Mouse (Mus musculus) lung, adult 2 months (tissue): Measurements from ENCODE around the gene Mlx.

Source experiments
- CTCF ChIP-seq: fragments of 200-500 bp; IDR thresholded peaks from 2 replicates; pipeline ENCODE4 v1.5.1; 2011; ENCODE audit warnings: mild to moderate bottlenecking, low read length, control low read depth; ENCODE audit not compliant: insufficient read depth
- POLR2A ChIP-seq: fragments of 200-500 bp; IDR thresholded peaks from 2 replicates; pipeline ENCODE4 v1.6.1; 2011; ENCODE audit warnings: low read depth, mild to moderate bottlenecking, control low read depth, low read length, borderline replicate concordance; ENCODE audit errors: extremely low read depth

- no peak for TF ChIP-seq CTCF
- TF ChIP-seq POLR2A = no peak
Observed at GRCm38 (mm10) chr11:101065002-101065401, 22.1 kb upstream of the Mlx start.
